Mouse (Mus musculus) CH12.LX (cell line): ENCODE data around the gene Arnt.

Experiments used
- CHD2 ChIP-seq: IDR thresholded peaks from 2 replicates; pipeline ENCODE4 v1.6.1; 2011; ENCODE audit warnings: low read length, improper control_type of control experiment
- CTCF ChIP-seq, 2 experiments: IDR thresholded peaks in 1 of 2; conservative IDR thresholded peaks in 1 of 2; 2 replicates each; pipeline ENCODE4 v1.5.1; 2011 to 2012; ENCODE audit warnings: low read depth in 2 of 2, low read length in 2 of 2, improper control_type of control experiment in 1 of 2, inconsistent platforms in 1 of 2, mild to moderate bottlenecking in 1 of 2, moderate library complexity in 1 of 2
- E2F4 ChIP-seq: IDR thresholded peaks from 2 replicates; pipeline ENCODE4 v1.6.1; 2011; ENCODE audit warnings: low read depth, low read length, improper control_type of control experiment; ENCODE audit not compliant: insufficient replicate concordance
- ELF1 ChIP-seq: IDR thresholded peaks from 2 replicates; pipeline ENCODE4 v1.6.1; 2014; ENCODE audit warnings: low read depth, mild to moderate bottlenecking, inconsistent platforms, low read length, improper control_type of control experiment
- POLR2A ChIP-seq: IDR thresholded peaks from 2 replicates; pipeline ENCODE4 v1.6.1; 2011; ENCODE audit warnings: low read depth, mild to moderate bottlenecking, improper control_type of control experiment, low read length
- SIN3A ChIP-seq: IDR thresholded peaks from 2 replicates; pipeline ENCODE4 v1.6.1; 2012; ENCODE audit warnings: low read length, improper control_type of control experiment, inconsistent platforms

DNA sequence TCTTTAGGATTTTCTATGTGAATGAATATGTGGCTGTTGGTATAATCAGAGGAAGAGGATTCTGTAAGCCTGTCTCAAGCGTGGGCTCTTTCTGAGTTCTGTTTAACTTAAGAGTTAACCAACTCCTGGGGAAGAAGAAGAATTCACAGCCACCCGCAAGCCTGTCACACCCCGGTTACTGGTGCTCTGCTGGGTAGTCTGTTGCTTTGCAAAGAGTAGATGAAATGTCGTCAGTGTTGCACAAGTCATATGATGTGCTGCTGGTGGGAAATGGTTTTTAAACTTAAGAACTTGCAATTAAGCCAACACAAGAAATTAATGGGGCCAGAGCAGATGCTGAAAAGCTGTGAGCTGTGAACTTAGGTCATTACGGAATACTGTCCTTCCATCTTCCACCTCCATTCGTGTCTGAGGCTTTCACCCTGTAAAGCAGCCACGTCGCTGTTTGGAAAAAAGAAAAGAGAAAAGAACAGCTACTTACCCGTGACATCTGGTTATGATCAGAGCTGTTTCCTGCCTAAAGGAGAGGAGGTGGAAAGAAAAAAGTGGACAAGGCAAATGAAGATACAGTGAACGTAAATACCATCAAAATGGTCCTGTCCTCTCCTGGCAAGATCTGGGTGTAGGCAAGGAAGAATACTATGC, 65.4 kb downstream of the Arnt start:
- TF ChIP-seq POLR2A (no peak), CTCF (conservative IDR thresholded peaks at IDR 0.05 in 1 of 2, IDR thresholded peaks at IDR 0.05 in 1 of 2; ENCODE audit: low read depth in 2 of 2, low read length in 2 of 2) (no peak), ELF1 (no peak), CHD2 (no peak), E2F4 (no peak), SIN3A (no peak)
